Mouse (Mus musculus) intestine, embryonic 14.5 days (tissue): ENCODE measurements around the gene Btbd9. TPM values are rescaled to one million over a fixed set of nuclear protein-coding genes. Genes with fewer than 3 reads are reported as not detected.

ENCODE experiments used
- ATAC-seq: fragments of 200-750 bp; cut with Nextera tagmentation; replicated peaks from 2 replicates; pipeline ENCODE4 v1.8.0; 2017; ENCODE audit warnings: low read depth, moderate number of reproducible peaks, moderate TSS enrichment, moderate library complexity; ENCODE audit not compliant: low FRiP score, low TSS enrichment
- DNase-seq: peaks from one replicate; pipeline ENCODE4 v3.0.0-alpha.2; 2018; ENCODE audit warnings: low spot score
- H3K27ac ChIP-seq: fragments of 300-500 bp; sonication (generic); 2 replicates; pipeline ENCODE4 v1.5.1; 2014; ENCODE audit warnings: low read depth, mild to moderate bottlenecking, control low read depth
- H3K27me3 ChIP-seq: fragments of 300-500 bp; sonication (generic); replicated peaks from 2 replicates; pipeline ENCODE4 v1.6.1; 2014; ENCODE audit warnings: low read length, control low read depth; ENCODE audit not compliant: control insufficient read depth, insufficient read depth
- H3K36me3 ChIP-seq: fragments of 300-500 bp; sonication (generic); 2 replicates; pipeline ENCODE4 v1.6.1; 2014; ENCODE audit warnings: low read length, control low read depth; ENCODE audit not compliant: control insufficient read depth, insufficient read depth
- H3K4me1 ChIP-seq: fragments of 300-500 bp; sonication (generic); replicated peaks from 2 replicates; pipeline ENCODE4 v1.6.1; 2014; ENCODE audit warnings: low read length, control low read depth, mixed read lengths; ENCODE audit not compliant: control insufficient read depth, insufficient read depth
- H3K4me2 ChIP-seq: fragments of 300-500 bp; sonication (generic); 2 replicates; pipeline ENCODE4 v1.6.1; 2014; ENCODE audit warnings: low read length
- H3K4me3 ChIP-seq: fragments of 300-500 bp; sonication (generic); 2 replicates; pipeline ENCODE4 v1.5.1; 2014; ENCODE audit warnings: low read depth, low read length, control low read depth, mixed read lengths
- H3K9ac ChIP-seq: fragments of 300-500 bp; sonication (generic); 2 replicates; pipeline ENCODE4 v1.6.1; 2014; ENCODE audit warnings: mild to moderate bottlenecking, low read length
- H3K9me3 ChIP-seq: fragments of 300-500 bp; sonication (generic); 2 replicates; pipeline ENCODE4 v1.6.1; 2016; ENCODE audit warnings: low read length, control low read depth; ENCODE audit not compliant: control insufficient read depth
- WGBS: fragments of 180-500 bp; shearing (Covaris S2); extraction: QIAGEN DNeasy Blood & Tissue Kit; methylation state at CpG from one replicate; pipeline ENCODE4 v1.1.7; 2014; 5-methylcytosine and 5-hydroxymethylcytosine counted together
- polyA plus RNA-seq: library from polyadenylated mRNA; unstranded; fragments of >200 nt; fragmentation: Nextera tagmentation; extraction: Ambion mirVana; gene quantifications from 2 replicates; pipeline ENCODE4 v1.2.1, GENCODE M21; 2014

Gene Btbd9
- polyA plus RNA-seq, 1 experiment from 2014 or later: 53.7 TPM

- Histone ChIP-seq H3K27ac (no peak overlapping the region), H3K27me3 (no peaks in the 10 kb centered on the region), H3K9ac (no peak overlapping the region), H3K4me3 (no peak overlapping the region), H3K9me3 (no peaks in the 10 kb centered on the region), H3K4me2 (no peak overlapping the region), H3K36me3 (no peaks in the 10 kb centered on the region), H3K4me1 (no peaks in the 10 kb centered on the region)
- no peak for DNase-seq
- WGBS: 76% methylated on average over 3 of the region's 3 CpGs
- ATAC-seq: no peak
These were observed 136.6 kb downstream of the Btbd9 start for GRCm38 (mm10) chr17:30439702-30440101.

DNA sequence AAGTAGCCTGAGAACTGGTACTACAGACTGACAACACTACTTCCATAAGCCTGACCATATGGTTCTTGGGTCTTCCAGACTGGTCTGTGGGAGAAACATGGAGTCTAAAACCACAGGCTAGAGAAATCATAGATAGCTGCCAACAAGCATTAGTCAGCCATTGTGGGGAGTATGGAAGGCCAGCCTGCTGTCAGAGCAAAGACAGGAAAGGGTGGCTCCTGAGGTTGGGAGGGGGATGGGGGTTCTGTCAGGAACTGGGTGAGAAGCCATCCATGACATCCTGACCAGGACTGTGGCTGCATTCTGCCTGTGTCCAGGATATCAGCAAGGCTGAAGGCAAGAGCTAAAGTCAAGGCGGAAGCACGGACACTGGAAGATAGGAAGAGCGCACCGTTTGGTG lies 137.5 kb downstream of the Btbd9 start:
- no peak overlapping the region for H3K4me3 ChIP-seq
- no peaks in the 10 kb centered on the region for H3K9me3 ChIP-seq
- no peaks in the 10 kb centered on the region for H3K36me3 ChIP-seq
- H3K9ac ChIP-seq: no peak overlapping the region
- ATAC-seq: no peak
- DNase-seq: no peak
- H3K4me2 ChIP-seq: no peak overlapping the region
- no peak overlapping the region for H3K27ac ChIP-seq
- WGBS: 89% methylated on average over 4 of the region's 4 CpGs
- no peaks in the 10 kb centered on the region for H3K27me3 ChIP-seq
- H3K4me1 ChIP-seq: no peaks in the 10 kb centered on the region

GRCm38 (mm10) chr17:30436021-30436461 lies 140.2 kb downstream of the Btbd9 start:
- Histone ChIP-seq H3K4me1 (no peaks in the 10 kb centered on the region), H3K9ac (no peak overlapping the region), H3K27ac (no peak overlapping the region), H3K4me2 (no peak overlapping the region), H3K36me3 (no peaks in the 10 kb centered on the region), H3K9me3 (no peaks in the 10 kb centered on the region), H3K27me3 (no peaks in the 10 kb centered on the region), H3K4me3 (no peak overlapping the region)
- DNase-seq: no peak
- 61% methylated on average over 5 of the region's 5 CpGs for WGBS
- ATAC-seq: no peak

DNA sequence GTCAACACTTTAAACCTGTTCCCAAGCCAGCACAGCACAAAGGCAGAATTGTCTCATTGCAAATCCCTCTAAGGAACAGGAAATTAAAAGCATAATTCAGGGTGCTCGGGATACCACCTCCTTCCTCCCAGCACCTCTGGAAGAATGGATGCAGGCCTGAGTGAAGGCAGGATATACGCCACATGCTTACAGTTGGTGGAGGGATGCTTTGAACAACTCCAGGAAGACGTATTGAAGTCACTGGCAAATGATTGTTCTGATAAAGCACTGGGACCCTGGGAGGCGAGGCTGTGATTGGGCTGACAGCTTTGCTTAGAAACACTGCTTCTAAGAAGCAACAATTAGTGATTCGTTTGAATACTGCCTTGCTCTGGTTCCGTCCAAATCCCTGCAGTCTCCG lies 140.8 kb downstream of the Btbd9 start:
- DNase-seq (no peak), ATAC-seq (no peak)
- no peak overlapping the region for H3K4me2 ChIP-seq
- 76% methylated on average over 7 of the region's 7 CpGs for WGBS
- H3K4me1 ChIP-seq: no peaks in the 10 kb centered on the region
- H3K27ac ChIP-seq: no peak overlapping the region
- H3K9me3 ChIP-seq: no peaks in the 10 kb centered on the region
- no peak overlapping the region for H3K9ac ChIP-seq
- H3K36me3 ChIP-seq: no peaks in the 10 kb centered on the region
- no peak overlapping the region for H3K4me3 ChIP-seq
- no peaks in the 10 kb centered on the region for H3K27me3 ChIP-seq

- ATAC-seq (no peak), DNase-seq (no peak)
- no peak overlapping the region for H3K4me3 ChIP-seq
- WGBS: 91% methylated on average over 10 of the region's 10 CpGs
- H3K9ac ChIP-seq: no peak overlapping the region
- H3K4me2 ChIP-seq: no peak overlapping the region
- H3K36me3 ChIP-seq: no peaks in the 10 kb centered on the region
- no peaks in the 10 kb centered on the region for H3K4me1 ChIP-seq
- no peaks in the 10 kb centered on the region for H3K9me3 ChIP-seq
- H3K27me3 ChIP-seq: no peaks in the 10 kb centered on the region
- no peak overlapping the region for H3K27ac ChIP-seq
These were observed 144.2 kb downstream of the Btbd9 start for GRCm38 (mm10) chr17:30432094-30432493.

DNA sequence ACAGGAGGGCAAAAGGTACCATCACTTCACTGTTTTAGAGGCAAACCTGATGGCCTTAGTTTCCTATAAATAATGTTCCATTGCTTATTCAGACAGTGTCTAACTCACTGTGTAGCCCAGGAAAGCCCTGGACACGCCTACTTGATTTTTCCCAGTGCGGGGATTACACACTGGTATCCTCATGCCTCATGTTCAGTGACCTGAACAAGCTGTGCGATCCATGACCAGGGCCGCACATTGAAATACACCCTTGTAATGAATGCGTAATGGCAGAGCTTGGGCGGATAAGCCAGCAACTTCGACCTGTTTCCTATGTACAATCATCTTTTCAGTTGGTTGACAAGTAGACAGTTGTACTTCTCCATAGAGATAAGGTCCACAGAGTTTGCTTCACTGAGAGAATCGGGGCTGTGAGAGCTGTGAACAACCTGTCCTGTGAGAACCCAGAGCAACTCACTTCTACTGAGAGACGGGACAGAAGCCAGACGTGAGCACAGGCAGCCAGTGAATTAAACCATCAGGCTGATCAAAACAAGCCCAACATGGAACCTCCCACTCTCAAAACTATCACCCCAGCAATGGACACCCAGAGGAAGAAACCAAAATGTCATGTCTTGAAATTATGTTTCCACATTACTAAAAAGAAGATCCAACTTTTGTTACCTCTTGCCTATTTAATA lies 145.2 kb downstream of the Btbd9 start:
- DNase-seq (no peak), ATAC-seq (no peak)
- Histone ChIP-seq H3K4me3 (no peak overlapping the region), H3K36me3 (no peaks in the 10 kb centered on the region), H3K4me2 (no peak overlapping the region), H3K9me3 (no peaks in the 10 kb centered on the region), H3K4me1 (no peaks in the 10 kb centered on the region), H3K9ac (no peak overlapping the region), H3K27ac (no peak overlapping the region), H3K27me3 (no peaks in the 10 kb centered on the region)
- WGBS: 84% methylated on average over 10 of the region's 10 CpGs

- Histone ChIP-seq H3K9me3 (no peaks in the 10 kb centered on the region), H3K27ac (no peak overlapping the region), H3K9ac (no peak overlapping the region), H3K4me2 (no peak overlapping the region), H3K36me3 (no peaks in the 10 kb centered on the region), H3K4me3 (no peak overlapping the region), H3K4me1 (no peaks in the 10 kb centered on the region), H3K27me3 (no peaks in the 10 kb centered on the region)
- ATAC-seq (no peak), DNase-seq (no peak)
- WGBS: 90% methylated on average over 9 of the region's 9 CpGs
These were observed 147.6 kb downstream of the Btbd9 start for GRCm38 (mm10) chr17:30428661-30429060.

GRCm38 (mm10) chr17:30423256-30423852 lies 152.9 kb downstream of the Btbd9 start:
- no peaks in the 10 kb centered on the region for H3K36me3 ChIP-seq
- no peak overlapping the region for H3K9ac ChIP-seq
- DNase-seq (no peak), ATAC-seq (no peak)
- H3K4me1 ChIP-seq: no peaks in the 10 kb centered on the region
- H3K27ac ChIP-seq: no peak overlapping the region
- no peak overlapping the region for H3K4me2 ChIP-seq
- WGBS: 58% methylated on average over 4 of the region's 4 CpGs
- no peaks in the 10 kb centered on the region for H3K27me3 ChIP-seq
- H3K9me3 ChIP-seq: no peaks in the 10 kb centered on the region
- no peak overlapping the region for H3K4me3 ChIP-seq

- no peaks in the 10 kb centered on the region for H3K9me3 ChIP-seq
- H3K4me2 ChIP-seq: no peak overlapping the region
- H3K27me3 ChIP-seq: no peaks in the 10 kb centered on the region
- 21% methylated on average over 1 of the region's 1 CpGs for WGBS
- H3K4me3 ChIP-seq: no peak overlapping the region
- ATAC-seq: no peak
- 0 out of 2 replicates have a peak, but pooled peaks cover under 1% of the 10 kb centered on the region for H3K4me1 ChIP-seq
- H3K9ac ChIP-seq: no peak overlapping the region
- no peak for DNase-seq
- H3K27ac ChIP-seq: no peak overlapping the region
- H3K36me3 ChIP-seq: no peaks in the 10 kb centered on the region
These were observed 154.0 kb downstream of the Btbd9 start for GRCm38 (mm10) chr17:30422278-30422677.
